Mouse (Mus musculus) kidney, postnatal 10 days (tissue): ENCODE measurements around the gene Trmt2b.
"Not testable (repeated sequence)": the region's sequence is repeated elsewhere in the genome, so short reads cannot be mapped to it uniquely, and the experiment has no call there.

ENCODE experiments used
- DNase-seq: peaks from one replicate; pipeline ENCODE4 v3.0.0; 2021; ENCODE audit warnings: mixed read lengths

Trmt2b gene

DNA sequence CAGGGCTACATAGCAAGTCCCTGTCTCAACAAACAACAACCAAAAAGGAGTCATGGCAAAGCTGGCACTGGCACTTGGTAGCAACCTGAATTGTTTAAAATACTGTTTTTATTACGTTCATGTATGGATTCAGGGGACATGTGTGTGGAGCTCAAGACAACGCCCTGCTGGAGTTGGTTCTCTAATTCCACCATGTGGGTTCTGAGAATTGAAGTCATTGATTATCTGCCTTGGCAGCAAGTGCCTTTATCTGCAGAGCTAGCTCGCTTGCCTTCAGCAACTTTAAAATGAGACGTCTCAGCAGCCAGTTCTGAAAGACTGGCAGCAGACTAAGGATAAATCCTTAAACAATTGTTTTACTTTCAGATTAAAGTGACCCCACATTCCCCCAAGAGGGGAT, 58.6 kb downstream of the Trmt2b start:
- DNase-seq, result no peak

DNA sequence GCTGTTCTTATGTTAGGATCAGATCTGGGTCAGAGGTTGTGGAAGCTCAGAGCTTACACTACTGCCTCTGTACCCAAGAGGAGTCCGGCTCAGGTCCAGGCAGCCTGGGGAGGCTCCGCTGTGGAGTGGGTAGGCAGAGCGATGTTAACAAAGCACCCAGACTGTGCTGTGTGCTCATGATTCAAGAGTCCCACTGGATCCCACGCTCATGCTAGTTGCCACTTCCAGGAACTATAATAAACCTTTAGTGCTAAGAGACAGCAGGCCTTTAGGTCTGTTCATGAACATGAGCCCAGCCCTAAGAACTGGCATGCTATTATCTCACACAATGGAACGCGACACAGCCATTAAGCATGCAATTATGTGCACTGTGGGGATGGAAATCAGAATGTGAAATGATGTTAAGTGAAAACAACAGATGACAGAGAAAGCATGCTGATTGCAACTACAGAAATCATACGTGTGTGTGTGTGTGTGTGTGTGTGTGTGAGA, 65.6 kb downstream of the Trmt2b start:
- no peak for DNase-seq

DNA sequence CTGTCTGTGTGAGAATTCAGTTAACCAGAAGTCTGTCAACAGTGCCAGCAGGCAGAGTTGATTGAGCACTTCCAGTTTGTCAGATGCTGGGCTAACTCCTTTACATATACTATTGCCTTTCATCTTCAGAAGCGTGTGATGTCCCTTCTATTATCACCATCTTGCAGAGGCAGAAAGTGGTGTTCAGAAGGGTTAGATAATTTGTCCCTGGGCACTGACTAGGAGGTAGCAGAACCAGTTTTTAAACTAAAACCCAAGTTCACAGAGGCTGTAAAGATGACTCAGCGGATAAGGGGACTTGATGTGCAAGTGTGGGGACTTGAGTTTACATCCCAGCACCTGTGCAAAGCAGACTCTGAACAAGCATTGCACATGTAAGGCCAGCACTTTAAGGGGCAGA, 68.3 kb downstream of the Trmt2b start:
- no peak for DNase-seq

GRCm38 (mm10) chrX:134187201-134187600, 89.6 kb downstream of the Trmt2b start, which contains the start of gene Arl13a:
Gene Arl13a, plus strand, starts transcription at chrX:134187501.
- not testable (repeated sequence) for DNase-seq

DNA sequence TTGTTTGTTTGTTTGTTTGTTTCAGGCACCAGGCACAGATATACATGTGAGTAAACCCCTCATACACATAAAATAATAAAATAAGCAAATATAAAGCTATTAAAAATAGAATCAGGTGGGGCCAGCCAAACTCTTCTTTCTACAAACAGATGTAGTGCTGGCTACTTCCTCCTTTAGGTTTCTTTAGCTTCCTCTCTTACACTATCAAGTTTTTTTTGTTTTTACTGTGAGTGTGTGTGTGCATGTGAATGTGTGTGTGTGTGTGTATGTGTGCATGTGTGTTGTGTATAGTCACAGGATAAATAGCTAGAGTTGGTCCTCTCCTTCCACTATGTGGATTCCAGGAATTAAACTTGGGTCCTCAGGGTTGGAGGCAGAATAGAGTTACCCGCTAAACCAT, 102.1 kb downstream of the Trmt2b start:
- DNase-seq, result no peak
